Mouse (Mus musculus) G1E (cell line): Measurements from ENCODE around the gene Gadd45gip1. TPM values are rescaled to one million over a fixed set of nuclear protein-coding genes. Genes with fewer than 3 reads are reported as not detected.
"Not testable (repeated sequence)": the region's sequence is repeated elsewhere in the genome, so short reads cannot be mapped to it uniquely, and the experiment has no call there.

Experiments
- ATAC-seq: 2 replicates; pipeline ENCODE4 v1.8.0; 2016; ENCODE audit warnings: mild to moderate bottlenecking; ENCODE audit not compliant: insufficient number of reproducible peaks, poor library complexity, low FRiP score, severe bottlenecking; ENCODE audit errors: extremely low read depth
- DNase-seq: peaks from one replicate; pipeline ENCODE4 v3.0.0; 2012; ENCODE audit warnings: low spot score
- H3K27me3 ChIP-seq: 2 replicates; pipeline ENCODE4 v1.6.1; 2012; ENCODE audit warnings: mild to moderate bottlenecking, low read length, inconsistent platforms; ENCODE audit not compliant: insufficient read depth
- H3K36me3 ChIP-seq: replicated peaks from 2 replicates; pipeline ENCODE3; 2012; ENCODE audit warnings: mild to moderate bottlenecking, inconsistent platforms
- H3K4me1 ChIP-seq: 2 replicates; pipeline ENCODE4 v1.6.1; 2012; ENCODE audit warnings: low read depth, low read length, inconsistent platforms, mixed read lengths; ENCODE audit not compliant: insufficient read depth
- H3K4me3 ChIP-seq: 2 replicates; pipeline ENCODE4 v1.5.1; 2012; ENCODE audit warnings: low read depth, mild to moderate bottlenecking, inconsistent platforms, low read length, moderate library complexity, mixed read lengths
- H3K9me3 ChIP-seq: replicated peaks from 2 replicates; pipeline ENCODE4 v1.6.1; 2012; ENCODE audit warnings: inconsistent platforms
- CTCF ChIP-seq: IDR thresholded peaks from 2 replicates; pipeline ENCODE4 v1.5.1; 2012; ENCODE audit warnings: low read depth, low read length, inconsistent platforms, mixed read lengths
- GATA1 ChIP-seq: IDR thresholded peaks from 2 replicates; pipeline ENCODE4 v1.6.1; 2012; ENCODE audit warnings: borderline replicate concordance, low read length, inconsistent platforms, mixed read lengths
- GATA2 ChIP-seq: IDR thresholded peaks from 2 replicates; pipeline ENCODE4 v1.6.1; 2012; ENCODE audit warnings: low read depth, low read length, inconsistent platforms, borderline replicate concordance
- POLR2AphosphoS5 ChIP-seq: IDR thresholded peaks from 2 replicates; pipeline ENCODE4 v1.6.1; 2012; ENCODE audit warnings: low read depth, low read length, inconsistent platforms; ENCODE audit not compliant: insufficient replicate concordance
- TAL1 ChIP-seq: conservative IDR thresholded peaks from 2 replicates; pipeline ENCODE4 v1.6.1; 2012; ENCODE audit warnings: low read depth, low read length, inconsistent platforms, mixed read lengths
- polyA plus RNA-seq: library from polyadenylated mRNA; stranded (reverse); fragments of >175 nt; gene quantifications from 2 replicates; pipeline ENCODE4 v1.2.3, GENCODE M21; 2012
- total RNA-seq, 2 experiments: library from RNA; stranded (forward) in 1 of 2; stranded (reverse) in 1 of 2; fragments of 200-1000 nt in 1 of 2; fragments of >200 nt in 1 of 2; fragmentation: Nextera tagmentation in 1 of 2; gene quantifications; 2 replicates each; pipeline ENCODE4 v1.2.3; 2014 to 2017

Gene Gadd45gip1
- total and polyA plus RNA-seq, 3 experiments = 13.0 to 79.7 (median 20.4) TPM

GRCm38 (mm10) chr8:84825636-84826035, 5.7 kb upstream of the Gadd45gip1 start:
- no peak for ATAC-seq
- Histone ChIP-seq H3K9me3 (no peaks in the 10 kb centered on the region), H3K36me3 (peaks cover 15% of the 10 kb centered on the region), H3K4me1 (peaks cover 38% of the 10 kb centered on the region), H3K4me3 (no peak overlapping the region), H3K27me3 (no peaks in the 10 kb centered on the region)
- no peak for DNase-seq
- TF ChIP-seq TAL1 = no peak
- TF ChIP-seq POLR2AphosphoS5 = no peak
- no peak for TF ChIP-seq CTCF
- TF ChIP-seq GATA1 = no peak
- no peak for TF ChIP-seq GATA2

DNA sequence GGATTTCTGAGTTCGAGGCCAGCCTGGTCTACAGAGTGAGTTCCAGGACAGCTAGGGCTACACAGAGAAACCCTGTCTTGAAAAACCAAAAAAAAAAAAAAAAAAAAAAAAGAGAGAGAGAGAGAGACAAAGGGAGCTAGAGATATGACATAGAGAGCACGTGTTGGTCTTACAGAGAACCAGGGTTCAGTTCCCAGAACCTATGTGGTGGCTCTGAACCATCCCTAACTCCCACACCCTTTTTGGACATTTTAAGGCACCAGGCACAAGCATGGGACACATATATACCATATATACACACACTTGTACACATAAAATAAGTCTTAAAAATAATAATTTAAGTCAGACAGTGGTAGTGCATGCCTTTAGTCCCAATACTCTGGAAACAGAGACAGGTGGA, 4.8 kb upstream of the Gadd45gip1 start:
- not testable (repeated sequence) for H3K4me3 ChIP-seq, H3K9me3 ChIP-seq, ATAC-seq, H3K27me3 ChIP-seq, DNase-seq
- peaks cover 38% of the 10 kb centered on the region for H3K4me1 ChIP-seq
- H3K36me3 ChIP-seq = peaks cover 15% of the 10 kb centered on the region

- DNase-seq (peak; percentile 57), ATAC-seq (peak; percentile 28; the same call in 1 of the 2 replicates)
- Histone ChIP-seq H3K4me1 (peaks cover 51% of the 10 kb centered on the region), H3K4me3 (peak overlapping the region; percentile 98), H3K9me3 (no peaks in the 10 kb centered on the region), H3K36me3 (peaks cover 50% of the 10 kb centered on the region), H3K27me3 (no peaks in the 10 kb centered on the region)
- 0 out of 2 replicates have a peak, but pooled peaks have one; percentile 46 for TF ChIP-seq POLR2AphosphoS5
- no peak for TF ChIP-seq TAL1
These were observed 854 bp downstream of the Gadd45gip1 start for GRCm38 (mm10) chr8:84832034-84832717.

DNA sequence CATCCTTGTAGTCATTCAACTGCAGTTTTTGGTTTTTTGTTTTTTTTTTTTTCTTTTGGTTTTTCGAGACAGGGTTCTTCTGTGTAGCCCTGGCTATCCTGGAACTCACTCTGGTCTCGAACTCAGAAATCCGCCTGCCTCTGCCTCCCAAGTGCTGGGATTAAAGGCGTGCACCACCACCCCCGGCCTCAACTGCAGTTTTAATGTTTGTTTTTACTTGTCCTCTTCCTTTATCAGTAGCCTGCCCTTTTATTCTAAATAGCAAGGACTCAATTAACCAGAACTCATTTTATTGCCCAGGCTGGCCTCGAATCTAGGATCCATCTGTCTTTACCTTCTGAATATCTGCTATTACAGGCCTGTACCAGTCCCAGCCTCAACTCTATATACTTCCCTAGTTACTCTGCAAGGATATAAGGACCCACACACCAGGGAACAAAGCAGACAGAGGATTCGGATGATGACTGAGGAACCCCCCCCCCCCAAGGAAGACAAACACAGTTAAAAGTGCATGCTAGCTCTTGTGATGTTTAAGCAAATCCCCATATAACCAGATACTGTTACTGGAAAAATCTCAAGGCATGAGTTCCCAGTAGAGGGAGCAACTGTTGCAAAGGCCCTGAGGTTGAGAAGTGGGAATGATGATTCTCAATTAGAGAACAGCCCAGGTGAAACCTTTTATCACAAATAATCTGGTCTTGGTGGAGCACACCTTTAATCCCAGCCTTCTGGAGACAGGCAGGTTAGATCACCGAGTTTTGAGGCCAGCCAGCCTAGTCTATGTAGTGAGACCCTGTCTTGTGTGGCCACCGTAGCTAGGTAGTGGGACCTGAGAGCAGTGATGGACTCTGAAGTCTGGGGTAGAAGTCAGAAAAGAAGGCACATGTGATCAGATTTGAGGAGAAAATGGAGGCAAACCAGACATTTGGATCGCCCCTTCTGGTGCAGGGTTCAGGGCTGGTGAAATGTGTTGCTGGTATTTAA, 1.7 kb downstream of the Gadd45gip1 start:
- H3K4me3 ChIP-seq = peak overlapping the region; percentile 98
- TF ChIP-seq CTCF = no peak
- no peak for TF ChIP-seq GATA1
- TF ChIP-seq TAL1 = no peak
- no peak for TF ChIP-seq GATA2
- TF ChIP-seq POLR2AphosphoS5 = no peak
- H3K4me1 ChIP-seq = peaks cover 60% of the 10 kb centered on the region
- H3K27me3 ChIP-seq = no peaks in the 10 kb centered on the region
- no peaks in the 10 kb centered on the region for H3K9me3 ChIP-seq
- ATAC-seq = no peak
- H3K36me3 ChIP-seq = peaks cover 59% of the 10 kb centered on the region
- no peak for DNase-seq

GRCm38 (mm10) chr8:84834002-84834865, 2.9 kb downstream of the Gadd45gip1 start:
- Histone ChIP-seq H3K27me3 (no peaks in the 10 kb centered on the region), H3K9me3 (no peaks in the 10 kb centered on the region), H3K4me1 (peaks cover 72% of the 10 kb centered on the region), H3K36me3 (peaks cover 66% of the 10 kb centered on the region), H3K4me3 (no peak overlapping the region; the same call in 1 of the 2 replicates)
- TF ChIP-seq GATA2 (no peak), TAL1 (no peak), GATA1 (no peak), CTCF (no peak), POLR2AphosphoS5 (no peak)
- DNase-seq = no peak
- no peak for ATAC-seq
